Mouse (Mus musculus) liver, adult 2 months (tissue): ENCODE data around the gene Olfr38. TPM values are rescaled to one million over a fixed set of nuclear protein-coding genes. Genes with fewer than 3 reads are reported as not detected.

ENCODE experiments used
- DNase-seq: peaks from one replicate; pipeline ENCODE4 v3.0.0-alpha.2; 2011; ENCODE audit warnings: low read depth, low spot score; ENCODE audit errors: extremely low read depth
- H3K27ac ChIP-seq: fragments of 200-500 bp; replicated peaks from 2 replicates; pipeline ENCODE4 v1.5.1; 2012; ENCODE audit warnings: low read depth, mild to moderate bottlenecking, control low read depth, inconsistent platforms, low read length; ENCODE audit not compliant: insufficient read depth
- H3K27me3 ChIP-seq: fragments of 200-500 bp; 2 replicates; pipeline ENCODE4 v1.6.1; 2012; ENCODE audit warnings: mild to moderate bottlenecking, moderate library complexity, low read length, inconsistent platforms; ENCODE audit not compliant: control insufficient read depth, insufficient read depth
- H3K36me3 ChIP-seq: fragments of 200-500 bp; 2 replicates; pipeline ENCODE4 v1.6.1; 2012; ENCODE audit warnings: low read length, inconsistent platforms; ENCODE audit not compliant: control insufficient read depth, insufficient read depth
- H3K4me1 ChIP-seq: fragments of 200-500 bp; 2 replicates; pipeline ENCODE4 v1.6.1; 2011; ENCODE audit warnings: low read length; ENCODE audit not compliant: control insufficient read depth, insufficient read depth
- H3K4me3 ChIP-seq: fragments of 200-500 bp; 2 replicates; pipeline ENCODE4 v1.5.1; 2011; ENCODE audit warnings: low read depth, mild to moderate bottlenecking, control low read depth, low read length, moderate library complexity; ENCODE audit not compliant: insufficient read depth
- H3K79me2 ChIP-seq: fragments of 200-500 bp; 2 replicates; pipeline ENCODE4 v1.6.1; 2012; ENCODE audit warnings: inconsistent platforms, mild to moderate bottlenecking, low read length, moderate library complexity; ENCODE audit not compliant: control insufficient read depth, insufficient read depth
- H3K9ac ChIP-seq: fragments of 200-500 bp; 2 replicates; pipeline ENCODE4 v1.6.1; 2012; ENCODE audit warnings: low read depth, mild to moderate bottlenecking, control low read depth, inconsistent platforms, low read length
- CTCF ChIP-seq: fragments of 200-500 bp; IDR thresholded peaks from 2 replicates; pipeline ENCODE4 v1.5.1; 2011; ENCODE audit warnings: low read depth, low read length, control low read depth
- POLR2A ChIP-seq: fragments of 200-500 bp; IDR thresholded peaks from 2 replicates; pipeline ENCODE4 v1.6.1; 2011; ENCODE audit warnings: low read length, control low read depth; ENCODE audit not compliant: insufficient read depth; ENCODE audit errors: extremely low read depth
- WGBS: fragments of 180-500 bp; shearing (Covaris S2); methylation state at CpG from one replicate; pipeline ENCODE4 v1.1.7; 2018; 5-methylcytosine and 5-hydroxymethylcytosine counted together
- polyA plus RNA-seq: library from polyadenylated mRNA; depleted of rRNA; stranded (reverse); fragments of >200 nt; gene quantifications from 2 replicates; pipeline ENCODE4 v1.2.3, GENCODE M21; 2012; rRNA removed
- total RNA-seq: library from RNA; depleted of rRNA; stranded (reverse); fragments of >200 nt; gene quantifications from 2 replicates; pipeline ENCODE4 v1.2.3, GENCODE M21; 2014; rRNA removed

Olfr38 gene
- total RNA-seq (not detected in 2 replicates), polyA plus RNA-seq (not detected in 2 replicates)

DNA sequence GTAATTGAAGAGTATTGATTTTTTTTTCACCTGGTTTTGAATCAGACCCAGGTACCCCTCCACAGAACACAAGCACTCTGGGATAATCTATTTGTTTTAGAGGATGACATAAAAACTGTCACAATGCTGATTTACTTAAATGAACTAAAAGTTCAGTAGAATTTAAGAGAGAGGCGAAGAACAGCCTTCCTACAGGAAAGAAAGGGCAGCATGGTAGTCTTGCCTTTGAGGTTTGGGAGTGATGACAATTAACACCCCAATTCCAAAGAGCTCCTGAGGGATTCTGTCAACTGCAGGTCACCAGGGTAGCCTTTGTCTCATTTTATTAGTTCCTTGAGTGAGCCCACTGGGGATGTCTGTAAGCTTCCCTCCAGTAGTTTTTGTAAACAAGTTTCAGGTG, at the start of gene Olfr38:
Gene Olfr38 (plus strand): TSS at position 301 of the 400 bp plus-strand sequence.
- 58% methylated on average over 1 of the region's 1 CpGs for WGBS
- Histone ChIP-seq H3K36me3 (no peaks in the 10 kb centered on the region), H3K27ac (no peak within 1 kb of the TSS), H3K9ac (no peak within 1 kb of the TSS), H3K79me2 (no peaks in the 10 kb centered on the region), H3K4me1 (no peaks in the 10 kb centered on the region), H3K27me3 (no peaks in the 10 kb centered on the region), H3K4me3 (no peak within 1 kb of the TSS)
- TF ChIP-seq POLR2A (no peak), CTCF (no peak)
- no peak for DNase-seq

DNA sequence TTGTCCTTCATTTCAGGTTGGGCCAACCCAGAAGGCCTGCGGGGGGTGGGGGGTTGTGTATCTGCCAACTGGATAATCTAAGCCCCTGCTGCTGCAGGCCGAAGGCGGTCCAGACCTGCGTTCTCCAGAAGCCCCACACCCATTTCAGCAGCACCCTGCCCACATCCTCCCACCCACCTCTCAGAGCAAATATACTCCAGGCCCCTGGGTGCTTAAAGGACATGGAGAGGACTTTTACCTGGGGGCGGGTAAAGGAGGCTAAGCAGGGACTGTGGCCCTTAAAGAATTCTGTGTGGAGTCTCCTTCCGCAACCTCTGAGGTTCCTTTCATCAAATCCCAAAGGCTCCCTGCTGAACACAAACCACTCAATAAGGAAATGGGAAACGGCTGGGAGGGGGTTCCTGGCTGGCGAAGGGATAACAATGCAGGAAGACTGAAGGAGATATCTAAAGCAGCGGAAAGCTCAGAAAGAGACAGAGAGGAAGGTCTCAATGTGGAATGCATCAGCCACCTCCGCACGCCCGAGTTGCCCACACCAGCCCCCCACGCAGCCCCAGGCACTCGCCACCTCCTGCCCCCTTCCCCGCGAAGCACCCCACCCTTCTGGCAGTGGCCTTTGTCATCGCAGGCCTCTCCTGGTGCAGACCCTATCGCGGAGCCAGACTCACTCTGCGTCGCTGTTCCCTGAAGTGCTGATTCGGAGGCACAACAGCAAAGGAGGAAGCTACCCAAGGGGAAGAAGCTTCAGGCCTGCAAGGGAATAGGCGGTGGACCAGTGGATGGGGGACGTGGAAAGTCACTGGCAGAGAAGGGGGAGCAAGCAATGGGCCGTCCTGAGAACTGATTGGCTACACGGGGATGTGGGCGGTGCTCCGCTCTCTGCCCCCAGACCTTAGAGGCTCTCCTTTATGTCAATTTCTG, 46.7 kb upstream of the Olfr38 start, which contains the start of gene Tcaf1:
Gene Tcaf1 (minus strand): TSS at position 798 of the 921 bp plus-strand sequence.
- Histone ChIP-seq H3K4me3 (peak within 1 kb of the TSS; percentile 55), H3K27me3 (no peaks in the 10 kb centered on the region), H3K79me2 (no peaks in the 10 kb centered on the region), H3K27ac (no peak within 1 kb of the TSS), H3K36me3 (no peaks in the 10 kb centered on the region), H3K4me1 (no peaks in the 10 kb centered on the region), H3K9ac (peak within 1 kb of the TSS; percentile 26; the same call in 1 of the 2 replicates)
- TF ChIP-seq POLR2A = no peak
- no peak for TF ChIP-seq CTCF
- peak; percentile 4 for DNase-seq
- WGBS = 14% methylated on average over 28 of the region's 28 CpGs

DNA sequence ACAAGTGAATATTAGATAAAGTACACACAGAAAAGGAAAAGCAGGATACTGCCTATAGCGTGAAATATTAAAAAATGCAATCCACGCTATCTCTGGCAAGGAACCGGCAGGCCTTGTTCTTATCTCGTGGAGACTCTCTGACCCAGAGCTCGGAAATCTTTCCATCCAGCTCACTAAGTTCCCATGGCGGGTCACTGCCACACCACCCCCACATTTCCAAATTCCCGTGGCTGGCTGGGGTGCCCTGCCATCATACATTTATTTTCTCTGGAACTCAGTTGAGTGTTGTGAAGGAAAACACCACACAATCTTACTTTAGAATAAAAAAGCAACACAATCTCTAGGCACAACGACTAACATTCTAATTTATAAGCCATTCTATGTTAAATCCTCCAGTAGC, 41.5 kb upstream of the Olfr38 start:
- Histone ChIP-seq H3K4me3 (no peak overlapping the region), H3K27ac (no peak overlapping the region), H3K4me1 (no peaks in the 10 kb centered on the region), H3K9ac (no peak overlapping the region), H3K36me3 (no peaks in the 10 kb centered on the region), H3K79me2 (no peaks in the 10 kb centered on the region), H3K27me3 (no peaks in the 10 kb centered on the region)
- no peak for DNase-seq
- TF ChIP-seq POLR2A = no peak
- no peak for TF ChIP-seq CTCF
- WGBS = 57% methylated on average over 8 of the region's 8 CpGs

DNA sequence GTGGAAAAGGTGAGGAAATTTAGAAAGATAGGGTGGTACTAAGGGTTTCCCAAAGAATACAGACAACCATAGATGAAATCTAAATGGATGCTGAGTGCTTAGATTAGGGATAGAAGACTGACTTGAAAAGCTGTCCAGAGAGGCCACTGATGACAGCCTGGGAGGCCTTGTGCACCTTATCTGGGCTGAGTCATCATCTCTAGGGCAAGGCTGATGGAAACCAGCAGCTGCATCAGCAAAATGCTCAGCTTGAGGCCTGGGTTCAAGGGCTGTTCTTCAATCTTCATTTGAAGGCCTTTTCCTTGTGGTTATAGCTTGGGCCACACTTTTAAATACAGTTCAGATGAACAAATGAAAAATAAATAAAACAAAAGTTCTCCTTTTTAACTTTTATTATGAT, 38.2 kb upstream of the Olfr38 start:
- H3K36me3 ChIP-seq = no peaks in the 10 kb centered on the region
- DNase-seq = no peak
- H3K4me3 ChIP-seq = no peak overlapping the region
- no peaks in the 10 kb centered on the region for H3K4me1 ChIP-seq
- H3K27me3 ChIP-seq = 0 out of 2 replicates have a peak, but pooled peaks cover 3% of the 10 kb centered on the region
- no peaks in the 10 kb centered on the region for H3K79me2 ChIP-seq
- H3K27ac ChIP-seq = no peak overlapping the region
- no peak for TF ChIP-seq CTCF
- TF ChIP-seq POLR2A = no peak
- H3K9ac ChIP-seq = no peak overlapping the region

DNA sequence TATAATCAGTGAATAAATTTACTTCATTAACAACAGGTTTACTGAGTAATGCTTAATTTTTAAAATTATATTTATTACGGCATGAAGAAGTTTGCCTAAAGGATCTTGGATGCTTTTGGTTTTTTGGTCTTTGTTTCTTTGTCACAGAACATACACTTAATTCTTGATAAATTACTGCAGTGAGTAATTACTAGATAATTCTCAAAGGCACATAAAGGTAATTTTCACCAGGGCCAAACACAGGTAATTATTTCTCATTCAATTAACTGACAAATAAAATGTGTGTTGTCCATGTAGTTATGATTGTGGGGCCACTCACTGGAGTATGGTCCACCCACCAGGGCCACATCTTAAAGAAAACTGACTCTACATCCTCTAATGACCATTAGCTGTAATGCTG, 17.1 kb upstream of the Olfr38 start, which contains the start of gene Olfr453:
Gene Olfr453 (plus strand): TSS at position 301 of the 400 bp plus-strand sequence.
- H3K4me1 ChIP-seq = no peaks in the 10 kb centered on the region
- no peaks in the 10 kb centered on the region for H3K79me2 ChIP-seq
- no peak within 1 kb of the TSS for H3K4me3 ChIP-seq
- H3K27me3 ChIP-seq = no peaks in the 10 kb centered on the region
- 92% methylated on average over 1 of the region's 1 CpGs for WGBS
- TF ChIP-seq POLR2A (no peak), CTCF (no peak)
- no peak within 1 kb of the TSS for H3K9ac ChIP-seq
- no peak for DNase-seq
- H3K36me3 ChIP-seq = no peaks in the 10 kb centered on the region
- H3K27ac ChIP-seq = no peak within 1 kb of the TSS

DNA sequence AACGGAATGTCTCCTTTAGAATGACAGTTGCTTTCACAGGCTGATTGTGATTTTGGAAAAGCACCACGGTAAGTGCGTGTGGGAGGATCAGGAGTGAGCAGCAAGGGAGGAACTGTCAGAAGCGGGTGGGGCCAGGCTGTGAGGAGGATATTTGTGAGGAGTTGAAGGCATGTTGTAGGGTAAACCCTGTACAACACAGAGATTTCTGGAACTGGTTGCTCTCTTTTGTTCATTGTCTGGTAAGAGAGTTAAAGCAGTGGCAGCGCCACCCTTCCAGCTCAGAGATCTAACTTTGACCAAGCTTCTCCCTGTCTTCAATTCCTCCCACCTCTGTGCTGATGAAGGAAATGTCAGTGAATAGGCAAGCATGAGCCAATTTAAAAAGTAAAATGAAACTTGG, 13.9 kb upstream of the Olfr38 start:
- Histone ChIP-seq H3K36me3 (no peaks in the 10 kb centered on the region), H3K79me2 (no peaks in the 10 kb centered on the region), H3K4me1 (no peaks in the 10 kb centered on the region), H3K4me3 (no peak overlapping the region), H3K27me3 (no peaks in the 10 kb centered on the region), H3K27ac (no peak overlapping the region), H3K9ac (no peak overlapping the region)
- WGBS = 70% methylated on average over 5 of the region's 5 CpGs
- DNase-seq = no peak
- TF ChIP-seq CTCF (no peak), POLR2A (no peak)
